Mouse (Mus musculus): ENCODE results near the gene Fam120a.

DNA sequence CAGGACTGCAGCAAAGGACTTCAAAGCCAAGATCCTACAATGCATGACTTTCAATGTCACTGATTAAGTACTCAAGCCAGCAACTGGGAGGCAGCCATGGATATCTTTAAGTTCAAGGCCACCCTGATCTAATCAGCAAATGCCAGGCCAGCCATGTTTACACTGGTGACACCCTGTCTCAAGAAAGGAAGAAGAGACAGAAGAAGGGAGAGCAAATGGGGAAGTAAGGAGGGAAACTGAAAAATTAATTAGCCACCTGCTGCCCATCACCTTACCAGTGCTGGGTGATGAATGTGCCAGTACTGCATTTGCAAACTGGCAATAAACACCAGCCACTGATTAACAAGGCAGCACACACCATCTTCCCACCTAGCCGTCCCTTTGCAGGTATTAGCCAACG lies 25.3 kb downstream of the Fam120a start:
- TF ChIP-seq CTCF (conservative IDR thresholded peaks at IDR 0.05; ENCODE audit: low read length), result no peak
- TF ChIP-seq NANOG (IDR thresholded peaks at IDR 0.05; ENCODE audit: borderline replicate concordance, low read length), result no peak
